Mouse (Mus musculus): ENCODE data around the gene Slc16a14. TPM values are rescaled to one million over a fixed set of nuclear protein-coding genes. Genes with fewer than 3 reads are reported as not detected.
"Not testable (repeated sequence)": the region's sequence is repeated elsewhere in the genome, so short reads cannot be mapped to it uniquely, and the experiment has no call there.

Slc16a14 gene
- not detected in 2 replicates for total RNA-seq (2015; ENCODE audit: low replicate concordance)
- not detected in 2 replicates for total RNA-seq (2017; ENCODE audit: low replicate concordance)

- no peak for ATAC-seq (replicated peaks; ENCODE audit: low FRiP score, poor library complexity, severe bottlenecking)
Observed at GRCm38 (mm10) chr1:84934503-84935333, at the start of gene Slc16a14. Gene Slc16a14, minus strand, starts transcription at chr1:84935134.

- not testable (repeated sequence) for ATAC-seq (replicated peaks; ENCODE audit: low FRiP score, poor library complexity, severe bottlenecking)
Observed at GRCm38 (mm10) chr1:84961779-84962178, 26.8 kb upstream of the Slc16a14 start.

GRCm38 (mm10) chr1:84957713-84958112 is 22.8 kb upstream of the Slc16a14 start:
- not testable (repeated sequence) for ATAC-seq (replicated peaks; ENCODE audit: low FRiP score, poor library complexity, severe bottlenecking)

- not testable (repeated sequence) for ATAC-seq (replicated peaks; ENCODE audit: low FRiP score, poor library complexity, severe bottlenecking)
Observed at GRCm38 (mm10) chr1:84956771-84957170, 21.8 kb upstream of the Slc16a14 start.

- no peak for ATAC-seq (replicated peaks; ENCODE audit: low FRiP score, poor library complexity, severe bottlenecking)
Observed at GRCm38 (mm10) chr1:84952456-84953181, 17.7 kb upstream of the Slc16a14 start.

GRCm38 (mm10) chr1:84951566-84951965 is 16.6 kb upstream of the Slc16a14 start:
- no peak for ATAC-seq (replicated peaks; ENCODE audit: low FRiP score, poor library complexity, severe bottlenecking)

- ATAC-seq (replicated peaks; ENCODE audit: low FRiP score, poor library complexity, severe bottlenecking), result no peak
Observed at GRCm38 (mm10) chr1:84947390-84947789, 12.5 kb upstream of the Slc16a14 start.

GRCm38 (mm10) chr1:84945950-84946349 is 11.0 kb upstream of the Slc16a14 start:
- no peak for ATAC-seq (replicated peaks; ENCODE audit: low FRiP score, poor library complexity, severe bottlenecking)

- ATAC-seq (replicated peaks; ENCODE audit: low FRiP score, poor library complexity, severe bottlenecking), result no peak
Observed at GRCm38 (mm10) chr1:84943549-84943948, 8.6 kb upstream of the Slc16a14 start.

- no peak for ATAC-seq (replicated peaks; ENCODE audit: low FRiP score, poor library complexity, severe bottlenecking)
Observed at GRCm38 (mm10) chr1:84942666-84943065, 7.7 kb upstream of the Slc16a14 start.

- no peak for ATAC-seq (replicated peaks; ENCODE audit: low FRiP score, poor library complexity, severe bottlenecking)
Observed at GRCm38 (mm10) chr1:84940322-84940721, 5.4 kb upstream of the Slc16a14 start.

- no peak for ATAC-seq (replicated peaks; ENCODE audit: low FRiP score, poor library complexity, severe bottlenecking)
Observed at GRCm38 (mm10) chr1:84939466-84939865, 4.5 kb upstream of the Slc16a14 start.

- no peak for ATAC-seq (replicated peaks; ENCODE audit: low FRiP score, poor library complexity, severe bottlenecking)
Observed at GRCm38 (mm10) chr1:84936716-84937510, 2.0 kb upstream of the Slc16a14 start.

- ATAC-seq (replicated peaks; ENCODE audit: low FRiP score, poor library complexity, severe bottlenecking), result no peak
Observed at GRCm38 (mm10) chr1:84935668-84936067, 734 bp upstream of the Slc16a14 start.

- no peak for ATAC-seq (replicated peaks; ENCODE audit: low FRiP score, poor library complexity, severe bottlenecking)
Observed at GRCm38 (mm10) chr1:84934151-84934502, 807 bp downstream of the Slc16a14 start.

- ATAC-seq (replicated peaks; ENCODE audit: low FRiP score, poor library complexity, severe bottlenecking), result no peak
Observed at GRCm38 (mm10) chr1:84933472-84934150, 1.3 kb downstream of the Slc16a14 start.

- ATAC-seq (replicated peaks; ENCODE audit: low FRiP score, poor library complexity, severe bottlenecking), result no peak
Observed at GRCm38 (mm10) chr1:84925599-84925998, 9.3 kb downstream of the Slc16a14 start.

- ATAC-seq (replicated peaks; ENCODE audit: low FRiP score, poor library complexity, severe bottlenecking), result no peak
Observed at GRCm38 (mm10) chr1:84924134-84924533, 10.8 kb downstream of the Slc16a14 start.

GRCm38 (mm10) chr1:84923432-84923831 is 11.5 kb downstream of the Slc16a14 start:
- no peak for ATAC-seq (replicated peaks; ENCODE audit: low FRiP score, poor library complexity, severe bottlenecking)

- no peak for ATAC-seq (replicated peaks; ENCODE audit: low FRiP score, poor library complexity, severe bottlenecking)
Observed at GRCm38 (mm10) chr1:84918865-84919264, 16.1 kb downstream of the Slc16a14 start.
